Mouse (Mus musculus): ENCODE measurements around the gene Hmgcs2. TPM values are rescaled to one million over a fixed set of nuclear protein-coding genes. Genes with fewer than 3 reads are reported as not detected.

The Hmgcs2 gene
- total RNA-seq, 2 experiments from 2014 or later = 11.9 to 14.1 TPM

Other genes with a start within 250 kb of the Hmgcs2 start
- not detected for gene Adam30, start 119.8 kb upstream of the Hmgcs2 start, total RNA-seq (2021)
- not detected for gene Reg4, start 58.3 kb upstream of the Hmgcs2 start, total RNA-seq (2021)
- 10 to 100 TPM; 49.4 to 57.8 TPM for gene Phgdh, start 59.6 kb downstream of the Hmgcs2 start, total RNA-seq (2021)
- 10 to 100 TPM; 39.2 to 42.4 TPM for gene Zfp697, start 102.0 kb downstream of the Hmgcs2 start, total RNA-seq (2021)
- not detected for gene Gm4450, start 176.7 kb downstream of the Hmgcs2 start, total RNA-seq (2021)
- not detected for gene Hsd3b4, start 230.1 kb downstream of the Hmgcs2 start, total RNA-seq (2021)

Measured in left cerebral cortex, postnatal 10 days (tissue).